Mouse (Mus musculus) liver, embryonic 12.5 days (tissue): ENCODE measurements around the gene Zfp867. TPM values are rescaled to one million over a fixed set of nuclear protein-coding genes. Genes with fewer than 3 reads are reported as not detected.

ENCODE experiments used
- ATAC-seq: fragments of 200-750 bp; cut with Nextera tagmentation; 2 replicates; pipeline ENCODE4 v1.8.0; 2017; ENCODE audit warnings: moderate number of reproducible peaks, mild to moderate bottlenecking, moderate library complexity
- H3K27ac ChIP-seq: fragments of 300-500 bp; sonication (generic); 2 replicates; pipeline ENCODE4 v1.5.1; 2016; ENCODE audit warnings: mild to moderate bottlenecking
- H3K27me3 ChIP-seq: fragments of 300-500 bp; sonication (generic); replicated peaks from 2 replicates; pipeline ENCODE4 v1.6.1; 2016; ENCODE audit warnings: mild to moderate bottlenecking, moderate library complexity
- H3K36me3 ChIP-seq: fragments of 300-500 bp; sonication (generic); 2 replicates; pipeline ENCODE4 v1.6.1; 2016; ENCODE audit warnings: mild to moderate bottlenecking, moderate library complexity
- H3K4me1 ChIP-seq: fragments of 300-500 bp; sonication (generic); 2 replicates; pipeline ENCODE4 v1.6.1; 2016
- H3K4me2 ChIP-seq: fragments of 300-500 bp; sonication (generic); 2 replicates; pipeline ENCODE4 v1.6.1; 2016; ENCODE audit warnings: mild to moderate bottlenecking, moderate library complexity
- H3K4me3 ChIP-seq: fragments of 300-500 bp; sonication (generic); 2 replicates; pipeline ENCODE4 v1.5.1; 2016; ENCODE audit warnings: mild to moderate bottlenecking, moderate library complexity
- H3K9ac ChIP-seq: fragments of 300-500 bp; sonication (generic); 2 replicates; pipeline ENCODE4 v1.6.1; 2016; ENCODE audit warnings: mild to moderate bottlenecking, moderate library complexity
- H3K9me3 ChIP-seq: fragments of 300-500 bp; sonication (generic); replicated peaks from 2 replicates; pipeline ENCODE4 v1.6.1; 2016; ENCODE audit warnings: mild to moderate bottlenecking, moderate library complexity
- WGBS: fragments of 180-500 bp; shearing (Covaris S2); methylation state at CpG from one replicate; pipeline ENCODE4 v1.1.7; 2016; ENCODE audit not compliant: insufficient replicate concordance; 5-methylcytosine and 5-hydroxymethylcytosine counted together
- polyA plus RNA-seq: library from polyadenylated mRNA; unstranded; fragments of >200 nt; fragmentation: Nextera tagmentation; extraction: Ambion mirVana; gene quantifications from 2 replicates; pipeline ENCODE4 v1.2.1, GENCODE M21; 2016

Zfp867 gene
- polyA plus RNA-seq, 1 experiment from 2014 or later, result 1.7 TPM

- H3K4me1 ChIP-seq, result 0 out of 2 replicates have a peak, but pooled peaks cover 2% of the 10 kb centered on the region
- H3K9ac ChIP-seq, result no peak overlapping the region
- no peak for ATAC-seq
- no peaks in the 10 kb centered on the region for H3K9me3 ChIP-seq
- peaks cover 57% of the 10 kb centered on the region for H3K36me3 ChIP-seq
- no peak overlapping the region for H3K27ac ChIP-seq
- WGBS, result 78% methylated on average over 2 of the region's 2 CpGs
- H3K4me3 ChIP-seq, result no peak overlapping the region
- H3K4me2 ChIP-seq, result no peak overlapping the region
- no peaks in the 10 kb centered on the region for H3K27me3 ChIP-seq
These were observed 15.4 kb downstream of the Zfp867 start for GRCm38 (mm10) chr11:59456891-59457290.

DNA sequence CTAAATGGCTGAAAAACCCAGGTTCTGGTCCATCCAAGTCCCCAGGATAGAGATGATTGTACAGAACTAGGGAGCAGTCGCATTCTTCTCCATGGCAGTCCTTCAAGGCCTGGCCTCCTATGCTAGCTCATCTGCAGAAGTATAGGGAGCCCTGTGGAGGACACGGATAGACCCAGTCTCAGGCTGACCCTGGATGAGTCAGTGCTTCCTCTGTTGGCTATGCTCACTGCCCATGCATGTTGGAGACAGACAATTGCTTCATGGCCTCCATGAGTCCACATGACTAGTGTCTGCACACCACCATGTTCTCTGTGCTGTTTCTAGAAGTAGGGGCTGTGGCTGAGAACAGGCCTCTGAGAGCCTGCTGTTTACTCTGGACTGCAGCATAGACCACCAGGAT, 15.9 kb downstream of the Zfp867 start:
- Histone ChIP-seq H3K4me1 (peaks cover 7% of the 10 kb centered on the region), H3K27ac (no peak overlapping the region), H3K27me3 (no peaks in the 10 kb centered on the region), H3K36me3 (peaks cover 60% of the 10 kb centered on the region), H3K4me2 (no peak overlapping the region), H3K9ac (no peak overlapping the region), H3K9me3 (no peaks in the 10 kb centered on the region), H3K4me3 (no peak overlapping the region)
- no peak for ATAC-seq
- WGBS, result 78% methylated on average over 2 of the region's 2 CpGs

- no peaks in the 10 kb centered on the region for H3K9me3 ChIP-seq
- H3K27ac ChIP-seq, result peak within 1 kb of the TSS; percentile 70
- WGBS, result 68% methylated on average over 4 of the region's 4 CpGs
- peak within 1 kb of the TSS; percentile 91 for H3K9ac ChIP-seq
- peak within 1 kb of the TSS; percentile 97 for H3K4me2 ChIP-seq
- ATAC-seq, result no peak
- peaks cover 30% of the 10 kb centered on the region for H3K4me1 ChIP-seq
- peaks cover 47% of the 10 kb centered on the region for H3K36me3 ChIP-seq
- peak within 1 kb of the TSS; percentile 87 for H3K4me3 ChIP-seq
- no peaks in the 10 kb centered on the region for H3K27me3 ChIP-seq
These were observed 21.2 kb downstream of the Zfp867 start, which contains the start of gene Snap47 for GRCm38 (mm10) chr11:59451086-59451485. Gene Snap47 (minus strand): TSS chr11:59451186.

- ATAC-seq, result peak; percentile 76
- H3K4me1 ChIP-seq, result peaks cover 30% of the 10 kb centered on the region
- peak overlapping the region; percentile 70 for H3K27ac ChIP-seq
- H3K4me2 ChIP-seq, result peak overlapping the region; percentile 97
- peaks cover 39% of the 10 kb centered on the region for H3K36me3 ChIP-seq
- under 1% methylated on average over 38 of the region's 38 CpGs for WGBS
- peak overlapping the region; percentile 91 for H3K9ac ChIP-seq
- no peaks in the 10 kb centered on the region for H3K27me3 ChIP-seq
- peak overlapping the region; percentile 87 for H3K4me3 ChIP-seq
- H3K9me3 ChIP-seq, result no peaks in the 10 kb centered on the region
These were observed 22.0 kb downstream of the Zfp867 start for GRCm38 (mm10) chr11:59450230-59450771.

GRCm38 (mm10) chr11:59449741-59450229, 22.5 kb downstream of the Zfp867 start, which contains the start of gene Jmjd4:
Gene Jmjd4 (plus strand): TSS chr11:59450045.
- peak within 1 kb of the TSS; percentile 97 for H3K4me2 ChIP-seq
- peak within 1 kb of the TSS; percentile 70 for H3K27ac ChIP-seq
- H3K27me3 ChIP-seq, result no peaks in the 10 kb centered on the region
- H3K9me3 ChIP-seq, result no peaks in the 10 kb centered on the region
- peak within 1 kb of the TSS; percentile 91 for H3K9ac ChIP-seq
- peaks cover 30% of the 10 kb centered on the region for H3K4me1 ChIP-seq
- peak; percentile 93 for ATAC-seq
- H3K36me3 ChIP-seq, result peaks cover 34% of the 10 kb centered on the region
- under 1% methylated on average over 40 of the region's 40 CpGs for WGBS
- peak within 1 kb of the TSS; percentile 87 for H3K4me3 ChIP-seq

DNA sequence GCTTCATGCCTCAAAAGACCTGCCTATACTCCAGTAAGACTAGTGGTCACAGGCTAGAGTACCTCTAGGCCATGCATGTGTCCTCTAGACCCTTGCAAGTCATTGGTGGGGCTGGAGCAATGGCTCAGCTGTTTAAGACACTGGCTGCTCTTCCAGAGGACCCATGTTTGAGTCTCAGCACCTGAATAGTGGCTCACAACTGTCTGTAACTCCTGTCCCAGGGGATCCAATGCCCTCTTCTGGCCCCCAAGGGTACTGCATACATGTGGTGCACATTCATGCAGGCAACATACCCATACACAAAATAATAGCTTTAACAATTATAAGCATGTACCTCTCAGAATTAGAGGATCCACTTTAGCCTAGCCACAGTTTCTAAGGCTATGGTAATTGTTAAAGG, 29.2 kb downstream of the Zfp867 start:
- Histone ChIP-seq H3K27ac (no peak overlapping the region), H3K4me2 (no peak overlapping the region), H3K36me3 (peaks cover under 1% of the 10 kb centered on the region), H3K27me3 (no peaks in the 10 kb centered on the region), H3K9me3 (no peaks in the 10 kb centered on the region), H3K4me1 (no peaks in the 10 kb centered on the region; the same call in 1 of the 2 replicates), H3K9ac (no peak overlapping the region), H3K4me3 (no peak overlapping the region)
- ATAC-seq, result no peak

DNA sequence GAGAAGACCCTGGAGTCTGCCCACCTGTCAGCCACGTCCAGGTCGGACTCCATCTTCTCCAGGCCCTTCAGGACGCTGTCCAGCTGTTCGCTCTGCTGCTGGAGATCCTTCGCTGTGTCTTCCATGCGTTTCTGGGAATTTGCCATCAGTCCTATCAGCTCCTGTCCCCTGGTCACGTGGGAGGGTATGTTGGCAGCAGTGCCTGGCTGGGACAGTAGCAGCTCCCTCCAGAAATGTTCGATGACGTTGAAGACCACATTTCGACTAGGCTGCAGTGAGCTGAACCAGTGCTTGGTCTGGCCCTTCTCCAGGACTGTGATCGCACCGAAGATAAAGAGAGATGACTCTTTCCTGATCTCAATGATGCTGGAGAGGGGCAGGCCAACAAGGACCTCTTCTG, 34.3 kb downstream of the Zfp867 start:
- no peaks in the 10 kb centered on the region for H3K4me1 ChIP-seq
- H3K27ac ChIP-seq, result no peak overlapping the region
- no peaks in the 10 kb centered on the region for H3K27me3 ChIP-seq
- peaks cover 5% of the 10 kb centered on the region; the same call in 1 of the 2 replicates for H3K9me3 ChIP-seq
- no peak overlapping the region for H3K9ac ChIP-seq
- no peak for ATAC-seq
- H3K4me3 ChIP-seq, result no peak overlapping the region
- no peak overlapping the region for H3K4me2 ChIP-seq
- 79% methylated on average over 12 of the region's 12 CpGs for WGBS
- H3K36me3 ChIP-seq, result peaks cover 31% of the 10 kb centered on the region

DNA sequence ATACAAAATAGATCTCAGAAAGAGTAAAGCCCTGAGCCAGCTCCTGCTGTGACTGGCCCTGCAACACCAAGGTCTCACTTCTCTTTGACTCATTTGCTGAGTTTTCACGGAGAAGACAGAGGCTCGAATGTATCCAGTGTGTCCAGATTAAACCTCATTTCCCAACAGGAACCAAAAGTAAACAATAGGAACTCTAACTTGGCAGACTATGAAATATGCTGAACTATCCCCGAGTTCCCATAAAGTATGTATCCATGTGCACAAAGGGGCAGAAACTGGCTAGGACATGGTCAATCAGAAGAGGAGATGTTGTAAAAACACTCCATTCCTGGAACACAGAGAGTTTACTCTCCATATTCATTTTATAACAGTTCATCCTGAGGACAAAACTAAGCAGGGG, 40.0 kb downstream of the Zfp867 start:
- Histone ChIP-seq H3K27me3 (no peaks in the 10 kb centered on the region), H3K9me3 (peaks cover 5% of the 10 kb centered on the region; the same call in 1 of the 2 replicates), H3K4me1 (no peaks in the 10 kb centered on the region), H3K4me2 (no peak overlapping the region), H3K9ac (no peak overlapping the region), H3K27ac (no peak overlapping the region), H3K4me3 (no peak overlapping the region), H3K36me3 (peaks cover 32% of the 10 kb centered on the region)
- 68% methylated on average over 3 of the region's 3 CpGs for WGBS
- ATAC-seq, result no peak

DNA sequence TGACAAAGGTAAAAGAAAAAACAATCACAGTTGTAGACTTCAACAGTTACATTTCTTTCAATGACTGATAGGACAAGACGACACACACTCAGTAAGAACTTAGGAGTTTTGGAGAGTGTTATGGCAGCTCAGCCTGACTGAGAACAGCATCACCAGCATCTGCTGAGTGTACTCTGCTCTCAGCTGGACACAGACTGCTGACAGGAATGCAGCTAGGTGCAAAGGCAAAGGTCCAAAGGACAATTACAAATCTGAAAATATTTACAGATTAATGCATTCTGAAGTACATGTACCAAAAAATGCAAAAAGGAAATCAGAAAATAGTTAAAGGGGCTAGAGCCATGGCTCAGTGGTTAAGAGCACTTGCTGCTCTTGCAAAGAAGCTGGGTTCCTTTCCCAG, 42.3 kb downstream of the Zfp867 start:
- Histone ChIP-seq H3K36me3 (peaks cover 24% of the 10 kb centered on the region), H3K9ac (no peak overlapping the region), H3K4me3 (no peak overlapping the region), H3K4me2 (no peak overlapping the region), H3K27me3 (no peaks in the 10 kb centered on the region), H3K27ac (no peak overlapping the region), H3K9me3 (no peaks in the 10 kb centered on the region), H3K4me1 (no peaks in the 10 kb centered on the region)
- ATAC-seq, result no peak
- WGBS, result 68% methylated on average over 1 of the region's 1 CpGs

GRCm38 (mm10) chr11:59428057-59428660, 44.1 kb downstream of the Zfp867 start:
- WGBS, result 63% methylated on average over 9 of the region's 9 CpGs
- no peaks in the 10 kb centered on the region for H3K9me3 ChIP-seq
- no peak overlapping the region for H3K4me3 ChIP-seq
- no peak overlapping the region for H3K9ac ChIP-seq
- H3K36me3 ChIP-seq, result peaks cover 17% of the 10 kb centered on the region
- H3K27ac ChIP-seq, result no peak overlapping the region
- no peak overlapping the region for H3K4me2 ChIP-seq
- no peak for ATAC-seq
- no peaks in the 10 kb centered on the region for H3K27me3 ChIP-seq
- peaks cover 9% of the 10 kb centered on the region; the same call in 1 of the 2 replicates for H3K4me1 ChIP-seq

DNA sequence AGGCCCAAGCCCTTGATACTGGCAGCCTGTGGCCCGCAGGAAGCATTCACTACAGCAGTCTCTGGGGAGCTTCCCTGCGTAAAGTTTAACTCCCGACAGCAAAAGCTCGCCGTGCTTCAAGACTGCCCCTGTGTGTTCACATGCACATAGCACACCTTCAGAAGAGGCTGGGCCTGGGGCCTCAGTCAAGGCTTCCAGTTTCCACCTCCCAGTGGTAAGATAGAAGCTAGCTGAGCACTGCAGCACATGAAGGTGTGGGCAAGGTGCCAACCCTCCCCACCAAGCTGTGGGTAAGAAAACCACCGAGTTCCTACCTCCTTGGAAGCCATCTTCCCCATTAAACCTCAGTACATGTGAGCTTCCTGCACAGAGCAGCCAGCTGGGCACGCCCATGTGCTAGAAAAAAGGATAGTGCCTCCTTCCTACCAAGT, 46.6 kb downstream of the Zfp867 start:
- no peak overlapping the region for H3K27ac ChIP-seq
- peaks cover 12% of the 10 kb centered on the region; the same call in 1 of the 2 replicates for H3K4me1 ChIP-seq
- no peak for ATAC-seq
- H3K36me3 ChIP-seq, result peaks cover 25% of the 10 kb centered on the region
- whole genome bisulfite sequencing, result 49% methylated on average over 7 of the region's 7 CpGs
- no peaks in the 10 kb centered on the region for H3K9me3 ChIP-seq
- H3K4me3 ChIP-seq, result no peak overlapping the region
- no peak overlapping the region for H3K4me2 ChIP-seq
- H3K9ac ChIP-seq, result no peak overlapping the region
- H3K27me3 ChIP-seq, result no peaks in the 10 kb centered on the region

DNA sequence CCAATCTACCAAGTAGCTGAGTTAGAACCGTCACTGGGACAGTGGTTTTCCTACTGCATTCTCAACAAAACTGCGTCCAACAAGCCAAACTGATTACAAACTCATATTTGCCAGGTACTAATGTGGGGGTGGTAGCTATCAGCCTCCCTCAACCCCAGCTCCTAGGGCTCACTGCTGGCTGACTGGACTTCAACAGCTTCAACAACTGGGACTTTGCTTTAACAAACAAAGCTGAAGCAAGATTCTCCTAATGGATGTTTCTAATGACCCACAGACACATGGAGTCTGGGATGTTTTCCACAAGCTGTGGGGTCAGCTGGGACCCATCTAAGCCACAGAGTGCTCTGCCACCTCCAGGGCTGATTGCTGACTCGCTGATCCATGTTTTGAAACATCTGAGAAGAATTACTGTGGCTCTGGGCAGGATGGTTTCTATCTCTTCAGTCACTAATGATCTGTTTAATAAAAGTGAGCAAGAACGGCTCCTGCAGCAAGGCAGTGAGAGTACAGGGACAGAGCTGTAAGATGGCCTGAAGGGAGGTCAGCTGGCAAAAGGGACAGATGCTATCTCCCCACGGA, 49.2 kb downstream of the Zfp867 start:
- no peak for ATAC-seq
- H3K4me2 ChIP-seq, result no peak overlapping the region
- WGBS, result 61% methylated on average over 5 of the region's 5 CpGs
- H3K4me1 ChIP-seq, result peaks cover 17% of the 10 kb centered on the region; the same call in 1 of the 2 replicates
- no peak overlapping the region for H3K9ac ChIP-seq
- H3K4me3 ChIP-seq, result no peak overlapping the region
- H3K27me3 ChIP-seq, result no peaks in the 10 kb centered on the region
- H3K9me3 ChIP-seq, result no peaks in the 10 kb centered on the region
- H3K27ac ChIP-seq, result 0 out of 2 replicates have a peak overlapping the region, but pooled peaks have one; percentile 46
- H3K36me3 ChIP-seq, result peaks cover 27% of the 10 kb centered on the region
